Mouse (Mus musculus): Measurements from ENCODE around the gene Dapk2.

GRCm38 (mm10) chr9:66306414-66306813 lies 148.4 kb downstream of the Dapk2 start:
- no peak for TF ChIP-seq CTCF (IDR thresholded peaks at IDR 0.05; ENCODE audit: low read depth)
- TF ChIP-seq EP300 (IDR thresholded peaks at IDR 0.05; ENCODE audit: low read depth), result no peak
